Mouse (Mus musculus) megakaryocyte, embryonic 14.5 days (primary cell): ENCODE measurements at regions not wholly inside any gene's neighbourhood (a gene's known extent, or its start where the extent isn't known, plus 50 kb on each side); places are given as distances from the start of the nearest gene placed in this dataset.

ENCODE experiments used
- FLI1 ChIP-seq: IDR thresholded peaks from 2 replicates; pipeline ENCODE4 v1.6.1; 2012; ENCODE audit warnings: low read length, inconsistent platforms, mixed read lengths
- GATA1 ChIP-seq: IDR thresholded peaks from 3 replicates; pipeline ENCODE4 v1.6.1; 2012; ENCODE audit warnings: mixed read lengths, low read length, inconsistent platforms, borderline replicate concordance

GRCm38 (mm10) chr19:53453317-53453947 lies 63.1 kb upstream of the Smndc1 start:
- TF ChIP-seq FLI1 (no peak), GATA1 (no peak)
